Mouse (Mus musculus): Measurements from ENCODE around the gene Bicra. TPM values are rescaled to one million over a fixed set of nuclear protein-coding genes. Genes with fewer than 3 reads are reported as not detected.

The Bicra gene
- polyA plus RNA-seq, 1 experiment from 2014 or later = 9.6 TPM

DNA sequence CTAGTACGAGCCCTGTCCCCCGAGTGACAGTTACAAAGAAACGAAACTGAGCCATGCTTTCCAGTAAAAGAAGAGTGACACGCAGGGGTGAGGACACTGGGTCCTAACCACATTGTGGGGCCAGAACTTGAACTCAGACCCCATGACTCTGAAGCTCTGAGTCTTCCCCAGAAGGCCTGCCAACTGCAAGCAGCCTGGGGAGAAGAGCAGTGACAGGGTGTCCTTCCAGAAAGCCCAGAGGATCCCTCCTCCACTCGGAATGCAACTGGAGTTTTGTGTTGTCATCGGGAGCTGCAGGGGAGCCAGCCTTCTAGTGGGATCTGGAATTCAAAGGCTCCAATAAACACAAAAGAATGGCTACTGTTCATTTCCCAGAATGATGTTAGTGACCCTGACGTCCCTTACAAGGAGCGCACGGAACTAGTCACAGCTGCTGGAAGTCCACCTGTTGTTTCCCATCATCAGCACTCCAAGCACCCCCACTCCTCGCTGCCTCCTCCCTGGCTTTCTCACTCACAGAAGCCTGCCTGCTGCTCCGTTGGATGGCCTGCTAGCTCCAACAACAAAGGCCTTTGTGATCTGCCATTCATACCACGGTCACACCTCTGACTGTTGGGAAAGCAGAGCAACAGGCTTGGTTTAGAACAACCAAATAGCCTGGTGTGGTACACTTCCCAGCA lies 43.4 kb downstream of the Bicra start:
- Histone ChIP-seq H3K27me3 (ENCODE audit: insufficient read depth, low read length) (no peaks in the 10 kb centered on the region), H3K4me3 (ENCODE audit: low read depth, low read length) (no peak overlapping the region), H3K9ac (no peak overlapping the region), H3K27ac (ENCODE audit: low read depth) (no peak overlapping the region), H3K4me1 (ENCODE audit: insufficient read depth) (no peaks in the 10 kb centered on the region), H3K4me2 (no peak overlapping the region), H3K9me3 (ENCODE audit: low read depth, low read length) (no peaks in the 10 kb centered on the region), H3K36me3 (ENCODE audit: insufficient read depth) (peaks cover 15% of the 10 kb centered on the region)
- no peak for TF ChIP-seq CTCF (IDR thresholded peaks at IDR 0.05; ENCODE audit: low read depth)
- ATAC-seq (ENCODE audit: insufficient read depth) = no peak; the same call in 1 of the 2 replicates
- no peak for DNase-seq
- WGBS = 62% methylated on average over 12 of the region's 12 CpGs

DNA sequence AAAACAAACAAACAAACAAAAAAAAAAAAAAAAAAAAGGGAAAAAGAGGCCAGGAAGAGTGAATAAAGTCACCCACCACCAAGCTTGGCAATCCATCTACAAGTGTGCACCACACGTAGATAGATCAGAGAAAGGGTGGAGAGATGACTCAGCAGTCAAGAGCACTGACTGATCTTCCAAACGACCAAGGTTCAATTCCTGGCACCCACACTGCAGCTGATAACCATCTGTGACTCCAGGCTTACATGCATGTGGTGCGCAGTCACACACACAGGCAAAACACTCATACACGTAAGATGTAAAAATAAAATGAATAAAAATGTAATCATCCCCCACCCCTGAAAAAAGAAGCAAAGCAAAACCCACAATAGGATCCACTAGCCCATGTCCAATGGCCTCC lies 44.7 kb downstream of the Bicra start:
- no peak for DNase-seq
- Histone ChIP-seq H3K4me3 (ENCODE audit: low read depth, low read length) (no peak overlapping the region), H3K27ac (ENCODE audit: low read depth) (no peak overlapping the region), H3K9me3 (ENCODE audit: low read depth, low read length) (no peaks in the 10 kb centered on the region), H3K4me2 (no peak overlapping the region), H3K4me1 (ENCODE audit: insufficient read depth) (no peaks in the 10 kb centered on the region), H3K27me3 (ENCODE audit: insufficient read depth, low read length) (no peaks in the 10 kb centered on the region), H3K9ac (no peak overlapping the region), H3K36me3 (ENCODE audit: insufficient read depth) (peaks cover 18% of the 10 kb centered on the region)
- TF ChIP-seq CTCF (IDR thresholded peaks at IDR 0.05; ENCODE audit: low read depth) = no peak
- no peak for ATAC-seq (ENCODE audit: insufficient read depth)
- WGBS = 71% methylated on average over 4 of the region's 4 CpGs

DNA sequence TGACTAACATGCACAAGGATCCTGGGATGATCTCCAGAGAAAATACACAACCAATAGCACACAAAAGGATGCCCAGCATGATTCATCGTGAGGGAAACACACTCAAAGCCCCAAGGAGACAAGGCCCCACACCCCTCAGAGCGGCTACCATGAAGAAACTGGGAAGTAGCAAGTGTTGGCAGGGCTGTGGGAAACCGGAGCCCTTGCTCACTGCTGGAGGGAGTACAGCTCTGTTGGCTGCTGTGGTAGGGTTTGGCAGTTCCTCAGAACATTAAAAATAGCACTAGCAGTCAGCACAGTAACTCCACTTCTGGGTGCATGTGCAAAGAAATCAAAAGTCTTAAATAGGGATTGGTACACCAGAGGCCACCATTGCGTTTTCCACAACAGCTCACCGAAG lies 45.5 kb downstream of the Bicra start:
- Histone ChIP-seq H3K27me3 (ENCODE audit: insufficient read depth, low read length) (no peaks in the 10 kb centered on the region), H3K4me1 (ENCODE audit: insufficient read depth) (no peaks in the 10 kb centered on the region), H3K36me3 (ENCODE audit: insufficient read depth) (peaks cover 25% of the 10 kb centered on the region), H3K27ac (ENCODE audit: low read depth) (peak overlapping the region; percentile 36; the same call in 1 of the 2 replicates), H3K9ac (no peak overlapping the region), H3K4me3 (ENCODE audit: low read depth, low read length) (no peak overlapping the region), H3K9me3 (ENCODE audit: low read depth, low read length) (no peaks in the 10 kb centered on the region), H3K4me2 (no peak overlapping the region)
- 81% methylated on average over 5 of the region's 5 CpGs for WGBS
- ATAC-seq (ENCODE audit: insufficient read depth) (no peak), DNase-seq (peak; percentile 8)
- TF ChIP-seq CTCF (IDR thresholded peaks at IDR 0.05; ENCODE audit: low read depth) = no peak

DNA sequence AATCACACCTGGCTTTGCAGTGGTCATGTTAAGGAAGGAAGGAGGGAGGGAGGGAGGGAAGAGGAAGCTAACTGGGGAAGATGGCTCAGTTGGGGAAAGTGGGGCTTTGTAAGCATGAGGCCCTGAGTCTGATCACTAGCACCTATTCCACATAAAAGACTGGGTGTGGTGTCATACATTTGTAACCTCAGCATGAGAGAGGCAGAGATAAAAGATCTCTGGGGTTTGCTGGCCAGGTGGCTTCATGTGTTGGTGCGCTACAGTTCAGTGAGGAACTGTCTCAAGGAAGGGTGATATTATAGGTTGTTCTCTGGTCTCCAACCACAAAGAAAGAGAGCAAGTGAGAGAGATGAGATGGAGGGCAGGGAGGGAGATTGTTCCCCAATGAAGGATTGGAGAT lies 46.0 kb downstream of the Bicra start:
- DNase-seq (no peak), ATAC-seq (ENCODE audit: insufficient read depth) (no peak)
- Histone ChIP-seq H3K4me3 (ENCODE audit: low read depth, low read length) (no peak overlapping the region), H3K27ac (ENCODE audit: low read depth) (no peak overlapping the region), H3K9ac (no peak overlapping the region), H3K36me3 (ENCODE audit: insufficient read depth) (peaks cover 30% of the 10 kb centered on the region), H3K9me3 (ENCODE audit: low read depth, low read length) (no peaks in the 10 kb centered on the region), H3K4me1 (ENCODE audit: insufficient read depth) (no peaks in the 10 kb centered on the region), H3K4me2 (no peak overlapping the region), H3K27me3 (ENCODE audit: insufficient read depth, low read length) (no peaks in the 10 kb centered on the region)
- WGBS = 100% methylated on average over 1 of the region's 1 CpGs
- no peak for TF ChIP-seq CTCF (IDR thresholded peaks at IDR 0.05; ENCODE audit: low read depth)

DNA sequence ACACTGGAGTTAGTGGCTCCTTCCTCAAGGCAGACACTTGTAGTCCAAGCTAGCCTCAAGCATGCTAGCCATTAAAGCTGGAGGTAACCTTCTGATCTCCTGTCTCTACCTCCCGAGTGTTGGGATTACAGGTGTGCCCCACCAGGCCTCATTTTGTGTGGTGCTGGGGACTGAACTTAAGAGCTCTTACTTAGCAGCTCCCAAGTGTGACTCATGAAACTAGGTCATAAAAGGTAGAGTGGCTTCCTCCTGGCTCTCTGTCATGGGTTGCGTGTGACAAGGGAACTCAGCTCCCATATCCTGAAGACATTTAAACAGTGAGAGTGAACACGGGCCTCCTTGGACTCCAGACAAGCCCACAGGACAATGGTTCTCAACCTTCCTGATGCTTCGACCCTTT lies 53.9 kb downstream of the Bicra start:
- Histone ChIP-seq H3K9ac (no peak overlapping the region), H3K4me2 (no peak overlapping the region), H3K9me3 (ENCODE audit: low read depth, low read length) (no peaks in the 10 kb centered on the region), H3K27ac (ENCODE audit: low read depth) (no peak overlapping the region), H3K27me3 (ENCODE audit: insufficient read depth, low read length) (no peaks in the 10 kb centered on the region), H3K36me3 (ENCODE audit: insufficient read depth) (peaks cover 75% of the 10 kb centered on the region), H3K4me3 (ENCODE audit: low read depth, low read length) (no peak overlapping the region), H3K4me1 (ENCODE audit: insufficient read depth) (no peaks in the 10 kb centered on the region)
- 94% methylated on average over 4 of the region's 4 CpGs for WGBS
- no peak for DNase-seq
- TF ChIP-seq CTCF (IDR thresholded peaks at IDR 0.05; ENCODE audit: low read depth) = no peak
- ATAC-seq (ENCODE audit: insufficient read depth) = no peak

DNA sequence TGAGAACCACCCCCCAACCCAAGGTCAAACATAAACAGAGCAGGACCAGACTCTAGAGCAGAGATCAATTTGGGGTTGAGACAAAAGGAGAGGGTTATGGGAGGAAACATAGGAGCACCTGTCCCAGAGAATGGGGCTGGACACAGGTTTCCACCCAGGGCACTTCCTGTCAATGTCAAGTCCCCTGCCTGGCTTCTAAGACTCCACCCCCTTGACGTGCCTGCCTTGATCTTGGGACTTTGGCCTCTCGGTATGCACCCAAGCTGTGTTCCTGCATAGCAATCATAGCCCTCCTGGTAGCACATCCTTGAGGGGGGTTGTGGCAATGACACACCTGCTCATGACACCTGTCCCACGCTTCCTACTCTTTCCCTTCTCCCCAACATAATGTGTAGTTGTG lies 54.6 kb downstream of the Bicra start:
- Histone ChIP-seq H3K9me3 (ENCODE audit: low read depth, low read length) (no peaks in the 10 kb centered on the region), H3K27me3 (ENCODE audit: insufficient read depth, low read length) (no peaks in the 10 kb centered on the region), H3K27ac (ENCODE audit: low read depth) (no peak overlapping the region), H3K36me3 (ENCODE audit: insufficient read depth) (peaks cover 82% of the 10 kb centered on the region), H3K9ac (no peak overlapping the region), H3K4me3 (ENCODE audit: low read depth, low read length) (no peak overlapping the region), H3K4me1 (ENCODE audit: insufficient read depth) (no peaks in the 10 kb centered on the region), H3K4me2 (no peak overlapping the region)
- ATAC-seq (ENCODE audit: insufficient read depth) (no peak), DNase-seq (no peak)
- TF ChIP-seq CTCF (IDR thresholded peaks at IDR 0.05; ENCODE audit: low read depth) = no peak
- WGBS = 76% methylated on average over 3 of the region's 3 CpGs

DNA sequence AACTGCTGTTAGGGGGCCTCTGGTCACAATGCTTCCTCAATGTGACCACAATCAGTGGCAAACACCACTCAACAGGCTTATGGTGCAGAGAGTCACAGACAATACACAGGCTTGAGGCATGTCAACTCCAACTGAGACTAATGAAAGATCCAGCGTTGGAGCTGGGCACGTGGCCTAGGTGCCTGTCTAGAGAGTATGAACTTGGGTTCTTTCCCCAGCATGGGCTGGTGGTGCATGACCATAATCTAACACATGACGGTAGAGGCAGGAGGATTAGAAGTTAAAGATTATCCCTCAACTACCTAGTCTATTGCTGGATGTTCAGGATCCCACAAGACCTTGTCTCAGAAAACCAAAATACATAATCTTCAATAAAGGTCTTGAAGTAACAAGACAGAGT lies 56.0 kb downstream of the Bicra start:
- no peaks in the 10 kb centered on the region for H3K27me3 ChIP-seq (ENCODE audit: insufficient read depth, low read length)
- no peak overlapping the region for H3K4me2 ChIP-seq
- 91% methylated on average over 3 of the region's 3 CpGs for WGBS
- no peak for TF ChIP-seq CTCF (IDR thresholded peaks at IDR 0.05; ENCODE audit: low read depth)
- no peak overlapping the region for H3K27ac ChIP-seq (ENCODE audit: low read depth)
- DNase-seq (no peak), ATAC-seq (ENCODE audit: insufficient read depth) (no peak)
- no peaks in the 10 kb centered on the region for H3K9me3 ChIP-seq (ENCODE audit: low read depth, low read length)
- H3K9ac ChIP-seq = no peak overlapping the region
- peaks cover 84% of the 10 kb centered on the region for H3K36me3 ChIP-seq (ENCODE audit: insufficient read depth)
- no peak overlapping the region for H3K4me3 ChIP-seq (ENCODE audit: low read depth, low read length)
- H3K4me1 ChIP-seq (ENCODE audit: insufficient read depth) = no peaks in the 10 kb centered on the region
